Mouse (Mus musculus) inflammation-experienced regulatory T-cells, adult 6 months (primary cell): Measurements from ENCODE around the gene C1ql2. TPM values are rescaled to one million over a fixed set of nuclear protein-coding genes. Genes with fewer than 3 reads are reported as not detected.

Experiments
- ATAC-seq: one replicate; pipeline ENCODE4 v1.8.0; 2017
- polyA plus RNA-seq, 3 experiments: library from polyadenylated mRNA; unstranded; fragments of 100-300 nt; shearing (Covaris generic); gene quantifications; one replicate each; pipeline ENCODE4 v1.2.1; 2017

Gene C1ql2
- not detected for polyA plus RNA-seq

DNA sequence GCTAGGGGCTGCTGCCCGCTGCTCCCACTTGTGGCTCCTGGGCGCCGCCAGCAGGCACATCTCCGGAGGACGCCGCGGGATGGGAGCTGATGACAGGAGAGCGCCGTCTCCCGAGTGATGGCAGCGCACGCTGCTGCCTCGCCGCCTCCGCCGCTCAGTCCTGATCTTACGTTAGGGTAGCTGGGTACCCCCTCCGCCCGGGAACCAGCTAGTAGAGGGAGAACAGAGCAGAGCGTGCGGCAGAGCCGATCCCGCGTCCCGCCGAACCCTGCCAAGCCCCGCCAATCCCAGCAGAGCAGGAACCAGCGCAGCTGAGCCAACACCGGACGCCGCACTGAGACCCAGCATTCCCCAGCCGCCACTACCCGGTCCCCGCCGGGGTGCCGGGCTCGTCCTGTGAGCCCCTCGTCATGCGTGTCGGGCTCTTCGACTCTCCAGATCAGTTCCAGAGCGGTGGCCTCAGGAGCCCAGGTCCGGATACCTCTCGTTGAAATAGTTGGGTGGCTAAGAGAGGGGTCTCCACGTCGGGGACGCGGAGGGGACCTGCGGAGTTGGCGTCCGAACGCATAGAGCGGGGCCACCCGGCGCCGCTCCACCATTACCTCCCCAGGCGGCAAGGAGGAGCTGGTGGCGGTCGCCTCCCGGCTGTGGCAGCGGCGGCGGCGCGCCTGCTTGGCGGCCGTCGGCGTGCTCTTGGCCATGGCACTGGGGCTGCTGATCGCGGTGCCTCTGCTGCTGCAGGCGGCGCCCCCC, at the start of gene C1ql2:
C1ql2 (plus strand) TSS at position 164 of the 753 bp plus-strand sequence.
- no peak for ATAC-seq

GRCm38 (mm10) chr1:120291709-120292108, 48.7 kb upstream of the C1ql2 start:
- ATAC-seq, result no peak

DNA sequence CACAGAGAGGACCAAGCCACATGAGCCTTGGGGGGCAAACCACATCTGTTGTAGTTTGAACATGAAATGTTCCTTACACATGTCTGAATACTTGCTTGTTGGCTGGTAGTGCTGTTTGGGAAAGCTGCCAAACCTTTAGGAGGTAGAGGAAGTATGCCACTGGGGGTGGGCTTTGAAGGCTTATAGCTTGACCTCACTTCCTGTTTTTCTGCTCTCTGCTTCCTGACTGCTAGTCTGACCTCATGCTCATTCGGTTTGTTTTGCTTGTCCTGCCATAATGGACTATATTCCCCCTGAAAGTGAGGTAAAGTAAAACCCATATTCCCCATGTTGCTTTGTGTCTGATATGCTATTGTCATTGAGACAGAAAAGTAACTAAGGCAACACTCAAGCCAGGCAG, 46.6 kb upstream of the C1ql2 start:
- ATAC-seq, result no peak

- ATAC-seq, result no peak
Measured at GRCm38 (mm10) chr1:120296936-120297335, 43.4 kb upstream of the C1ql2 start.

GRCm38 (mm10) chr1:120305801-120306200, 34.6 kb upstream of the C1ql2 start:
- no peak for ATAC-seq

DNA sequence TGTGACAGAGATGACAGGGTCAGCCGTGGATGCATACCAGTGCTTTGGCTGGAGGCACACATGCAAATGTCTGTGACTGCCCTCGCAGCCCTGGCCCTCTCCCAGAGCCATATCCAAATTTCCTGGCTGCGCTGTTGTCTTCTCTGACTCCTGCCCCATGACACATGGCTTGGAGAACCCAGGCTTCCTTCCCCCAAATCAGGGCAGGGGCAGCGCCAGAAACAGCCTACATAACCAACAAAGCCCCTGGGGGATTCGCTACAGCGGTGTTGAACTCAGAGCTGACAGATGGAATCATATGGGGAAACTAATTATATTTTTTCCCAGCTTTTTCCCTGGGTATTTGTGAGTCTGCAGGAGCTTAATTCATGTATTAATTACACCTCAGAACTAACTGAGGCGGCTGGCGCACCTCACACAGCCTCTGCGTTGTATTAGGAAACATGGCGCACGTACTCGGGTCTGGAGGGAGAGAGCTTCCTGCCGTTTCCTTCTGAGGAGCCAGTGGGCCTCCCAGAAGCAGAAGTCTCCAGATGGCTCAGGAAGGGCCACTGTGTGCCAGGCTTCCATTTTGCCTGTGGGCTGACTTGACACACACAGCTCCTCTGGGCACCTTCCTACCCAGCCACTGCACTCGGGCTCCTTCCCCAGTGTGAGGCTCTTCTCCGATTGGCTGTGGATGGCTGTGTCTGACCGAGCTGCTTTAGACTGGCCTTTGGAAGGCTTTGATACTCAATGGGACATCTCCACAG, 18.9 kb upstream of the C1ql2 start:
- ATAC-seq, result no peak

DNA sequence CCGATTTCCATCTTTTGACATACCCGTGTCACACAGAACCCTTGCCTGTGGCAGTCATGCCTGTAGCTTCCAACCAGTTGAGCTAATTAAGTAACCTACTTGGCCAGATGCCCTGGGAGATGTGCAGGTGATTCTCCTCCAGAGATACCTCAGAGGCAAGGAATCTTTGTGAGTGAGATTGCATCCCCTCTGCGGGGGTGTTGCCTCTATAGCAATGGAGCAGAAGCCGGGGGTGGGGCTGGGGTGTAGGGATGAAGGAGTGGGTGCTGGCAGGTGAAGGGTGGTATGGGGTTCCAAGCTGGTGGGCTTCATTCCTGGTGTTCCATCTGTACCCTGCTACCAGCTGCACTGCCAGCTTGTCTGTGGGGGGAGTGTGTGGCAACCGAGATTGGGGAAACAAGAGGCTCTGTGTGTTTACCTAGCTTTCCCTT, 17.2 kb upstream of the C1ql2 start:
- ATAC-seq, result no peak

DNA sequence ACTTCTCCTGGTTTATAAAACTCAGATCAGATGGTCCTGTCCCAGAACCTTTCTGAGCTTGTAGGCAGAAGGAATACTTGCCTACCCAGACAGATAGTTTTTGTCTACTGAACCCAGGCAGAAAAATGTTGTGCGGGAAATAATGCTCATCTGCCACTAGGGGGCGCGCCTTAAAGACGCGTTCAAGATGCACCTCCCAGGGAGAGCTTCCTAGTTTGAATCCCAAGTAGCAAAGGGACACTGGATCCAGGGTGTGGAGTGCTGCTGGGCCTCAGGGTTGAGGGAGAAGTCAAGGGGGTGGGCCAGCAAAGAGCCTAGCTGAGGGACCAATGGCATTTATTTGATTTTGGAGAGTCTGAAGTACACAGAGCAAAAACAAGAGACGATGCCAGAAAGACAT, 12.7 kb upstream of the C1ql2 start:
- ATAC-seq, result no peak

DNA sequence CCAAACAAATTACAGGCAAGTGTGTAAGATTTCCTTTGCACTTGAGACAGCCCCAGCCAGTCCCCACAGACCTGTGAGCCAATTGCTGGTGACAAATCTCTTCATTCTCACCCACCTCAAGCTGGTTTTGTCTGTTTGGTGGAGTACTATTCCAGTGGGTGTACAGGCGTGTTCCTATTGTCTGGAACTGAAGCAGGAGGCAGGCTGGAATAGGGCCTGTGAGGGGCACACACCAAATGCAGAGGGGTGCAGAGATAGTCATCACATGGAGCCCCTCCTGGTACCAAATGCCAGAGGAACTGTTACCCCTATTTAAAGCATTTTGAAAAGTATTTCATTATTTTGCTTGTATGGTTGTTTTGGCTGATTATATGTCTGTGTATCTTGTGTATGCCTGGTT, 12.2 kb upstream of the C1ql2 start:
- no peak for ATAC-seq

DNA sequence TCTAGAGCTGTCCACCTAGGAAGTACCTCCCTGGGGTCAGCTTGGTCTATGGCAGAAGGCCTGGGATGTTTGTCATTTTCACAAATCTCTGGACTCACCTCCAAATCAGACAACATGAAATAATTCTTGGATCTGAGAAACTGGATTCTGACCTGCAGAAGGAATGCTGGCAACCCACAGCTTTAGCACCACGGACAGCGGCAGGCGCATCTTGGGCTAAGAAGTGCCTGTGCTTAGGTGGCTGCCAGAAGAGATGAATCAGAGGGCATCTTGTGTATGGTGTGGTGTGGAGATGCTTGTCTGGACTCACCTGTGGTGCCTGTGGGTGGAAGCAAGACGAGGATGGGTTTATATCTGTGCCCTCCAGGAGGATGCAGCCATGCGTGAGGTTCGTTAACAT, 8.5 kb upstream of the C1ql2 start:
- no peak for ATAC-seq

DNA sequence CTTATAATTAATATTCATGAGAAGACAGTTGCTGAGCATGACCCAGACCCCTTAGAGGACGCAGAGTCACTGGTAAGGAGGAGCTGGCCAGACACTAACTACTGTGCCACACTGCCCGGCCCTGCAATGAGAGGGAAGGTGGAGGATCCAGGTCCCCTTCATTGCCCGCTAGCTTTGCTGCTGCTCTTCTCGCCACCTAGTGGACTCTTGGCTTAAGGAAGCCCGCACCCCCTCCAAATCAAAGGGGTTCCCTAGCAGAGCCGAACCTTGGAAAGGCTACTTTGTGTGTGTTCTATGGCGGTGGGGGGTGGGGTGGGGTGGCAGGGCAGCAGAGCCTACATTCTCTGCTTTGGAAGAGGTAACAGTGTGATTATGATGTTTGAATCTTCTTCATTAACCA, 2.4 kb upstream of the C1ql2 start:
- ATAC-seq, result no peak

DNA sequence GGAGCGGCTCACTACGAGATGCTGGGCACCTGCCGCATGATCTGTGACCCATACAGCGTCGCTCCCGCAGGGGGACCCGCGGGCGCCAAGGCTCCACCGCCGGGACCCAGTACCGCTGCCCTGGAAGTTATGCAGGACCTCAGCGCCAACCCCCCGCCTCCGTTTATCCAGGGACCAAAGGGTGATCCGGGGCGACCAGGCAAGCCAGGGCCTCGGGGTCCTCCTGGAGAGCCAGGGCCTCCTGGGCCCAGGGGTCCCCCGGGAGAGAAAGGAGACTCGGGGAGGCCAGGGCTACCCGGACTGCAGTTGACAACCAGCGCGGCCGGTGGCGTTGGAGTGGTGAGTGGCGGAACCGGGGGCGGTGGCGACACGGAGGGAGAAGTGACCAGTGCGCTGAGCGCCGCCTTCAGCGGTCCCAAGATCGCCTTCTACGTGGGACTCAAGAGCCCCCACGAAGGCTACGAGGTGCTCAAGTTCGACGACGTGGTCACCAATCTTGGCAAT, 842 bp downstream of the C1ql2 start:
- ATAC-seq, result no peak

DNA sequence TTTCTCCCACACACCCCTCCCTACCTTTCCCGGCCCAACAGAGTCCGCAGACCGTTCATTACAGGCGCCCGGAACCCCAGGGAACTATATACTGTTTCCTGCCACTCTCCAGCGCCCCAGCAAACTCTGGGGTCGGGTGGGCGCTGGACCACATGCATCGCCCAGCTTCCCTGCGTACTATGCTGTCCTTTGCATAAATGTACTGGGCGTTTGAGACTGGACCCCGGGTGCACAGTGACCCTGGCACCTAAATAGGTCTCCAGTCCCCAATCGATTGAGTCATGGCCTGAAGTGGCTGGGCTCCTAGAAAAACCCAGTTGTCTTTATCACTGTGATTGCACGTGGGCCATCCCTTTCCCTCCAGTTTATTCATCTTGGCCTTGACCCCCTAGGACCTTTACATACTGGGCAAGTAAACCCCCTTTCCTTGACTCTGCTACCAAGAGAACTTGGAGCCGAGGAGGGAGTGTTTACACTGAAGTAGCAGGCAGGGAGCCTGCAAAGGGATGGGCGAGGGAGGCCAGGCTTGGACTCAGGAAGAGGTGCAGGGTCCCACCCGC, 1.5 kb downstream of the C1ql2 start:
- ATAC-seq, result no peak

DNA sequence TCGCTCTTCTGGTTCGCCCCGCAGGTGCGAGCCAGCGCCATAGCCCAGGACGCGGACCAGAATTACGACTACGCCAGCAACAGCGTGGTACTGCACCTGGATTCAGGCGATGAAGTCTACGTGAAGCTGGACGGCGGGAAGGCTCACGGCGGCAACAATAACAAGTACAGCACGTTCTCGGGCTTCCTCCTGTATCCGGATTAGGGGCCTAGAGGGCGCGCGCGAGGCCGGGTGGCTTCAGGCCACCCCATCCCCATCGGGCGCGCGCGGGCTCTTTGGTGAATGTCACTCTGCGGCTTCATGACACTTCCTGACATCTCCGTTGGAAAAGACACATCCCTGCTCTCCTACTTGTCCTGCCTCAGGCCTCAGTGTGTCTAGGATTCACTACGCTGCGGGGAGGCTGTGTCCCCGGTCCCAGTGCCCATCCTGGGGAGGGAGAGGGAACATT, 2.0 kb downstream of the C1ql2 start:
- no peak for ATAC-seq

DNA sequence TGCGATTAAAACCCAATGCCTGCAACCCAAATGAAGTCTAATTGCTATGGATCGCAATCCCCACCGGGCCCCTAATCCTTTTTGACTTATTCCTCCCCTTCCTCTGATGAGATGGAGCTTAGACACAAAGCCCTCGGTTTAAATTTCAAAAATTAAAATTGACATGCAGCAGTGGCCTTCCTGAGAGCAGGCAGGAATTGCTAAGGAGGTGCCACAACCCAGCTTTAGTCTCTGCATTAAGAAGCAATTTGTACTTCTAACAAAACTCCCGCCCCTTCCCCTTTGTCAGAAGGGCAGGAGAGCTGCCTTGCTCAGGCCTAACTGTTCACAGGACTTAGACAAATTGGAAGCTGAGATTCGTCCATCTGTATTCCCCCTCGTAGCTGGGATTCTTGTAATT, 4.6 kb downstream of the C1ql2 start:
- no peak for ATAC-seq

DNA sequence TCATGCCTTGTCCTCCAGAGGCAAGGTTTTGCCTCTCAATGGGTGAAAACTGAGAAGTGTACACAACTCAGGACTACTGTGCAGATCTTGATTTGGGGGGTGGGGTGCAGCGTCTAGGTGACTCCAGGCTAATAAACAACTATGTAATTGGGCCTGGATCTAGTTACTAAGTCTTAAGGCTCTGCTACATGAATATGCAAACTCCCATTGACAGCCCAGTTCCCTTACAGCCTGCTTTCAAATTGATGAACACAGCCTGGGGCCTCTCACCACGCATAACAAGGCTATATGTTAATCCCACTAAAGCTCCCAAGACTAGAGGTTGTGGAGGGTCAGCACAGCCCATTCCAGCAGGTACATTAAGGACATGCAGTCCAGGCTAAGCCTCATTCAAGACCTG, 14.0 kb downstream of the C1ql2 start:
- ATAC-seq, result no peak

- ATAC-seq, result no peak
Measured at GRCm38 (mm10) chr1:120357371-120358274, 17.2 kb downstream of the C1ql2 start.

GRCm38 (mm10) chr1:120363638-120364037, 23.3 kb downstream of the C1ql2 start:
- no peak for ATAC-seq

DNA sequence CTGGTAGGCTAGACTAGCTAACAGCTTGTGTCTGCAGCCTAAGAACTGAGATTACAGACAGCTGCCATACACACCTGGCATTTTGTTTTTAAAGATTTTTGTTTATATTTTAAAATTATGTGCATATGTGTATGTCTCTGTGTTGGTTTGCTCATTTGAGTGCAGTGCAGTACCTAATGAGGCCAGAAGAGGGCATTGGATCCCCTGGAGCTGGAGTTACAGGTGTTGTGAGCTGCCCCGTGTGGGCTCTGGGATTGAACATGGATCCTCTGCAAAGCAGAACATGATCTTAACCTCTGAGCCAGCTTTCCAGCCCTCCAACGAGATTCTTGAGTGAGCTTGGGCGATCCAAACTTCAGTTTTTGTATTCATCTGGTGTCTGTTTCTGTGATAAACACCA, 27.8 kb downstream of the C1ql2 start:
- no peak for ATAC-seq

DNA sequence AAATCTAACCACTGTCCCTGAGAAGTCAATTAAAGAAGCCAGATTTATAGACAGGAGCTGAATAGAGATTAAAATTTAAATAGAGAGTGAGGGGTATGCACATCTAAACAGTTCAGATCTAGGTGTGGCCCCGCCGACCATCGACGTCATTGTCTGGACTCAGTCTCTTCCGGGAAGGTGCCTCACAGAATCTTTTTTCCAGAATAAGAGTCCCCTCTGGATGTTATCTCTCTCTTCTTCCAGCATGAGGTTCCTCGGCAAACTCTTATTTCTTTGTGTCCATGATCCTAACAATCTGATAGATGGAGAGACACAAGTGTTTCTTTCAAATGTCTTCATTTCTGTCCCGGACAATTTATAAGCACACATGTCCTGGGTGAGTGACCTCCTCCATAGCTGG, 33.7 kb downstream of the C1ql2 start:
- no peak for ATAC-seq

DNA sequence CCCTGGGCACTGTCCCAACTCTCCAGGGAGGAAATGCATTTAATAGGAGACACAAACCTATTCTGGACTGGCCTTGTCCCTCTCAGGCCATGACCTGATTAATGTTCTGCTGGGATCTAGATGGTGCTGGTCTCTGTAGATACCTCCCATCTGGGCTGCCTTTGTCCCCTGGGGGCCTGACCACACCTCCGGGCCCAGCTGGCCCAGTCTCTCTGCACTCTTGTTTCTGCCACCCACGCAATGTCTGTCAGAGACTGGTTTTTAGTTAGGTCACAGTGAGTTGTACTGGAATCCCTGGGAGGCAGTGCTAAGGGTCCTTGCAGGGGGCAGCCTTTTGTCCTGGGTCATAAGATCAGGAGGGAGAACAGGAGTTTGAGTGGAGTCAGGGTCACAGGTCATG, 34.5 kb downstream of the C1ql2 start:
- ATAC-seq, result no peak

DNA sequence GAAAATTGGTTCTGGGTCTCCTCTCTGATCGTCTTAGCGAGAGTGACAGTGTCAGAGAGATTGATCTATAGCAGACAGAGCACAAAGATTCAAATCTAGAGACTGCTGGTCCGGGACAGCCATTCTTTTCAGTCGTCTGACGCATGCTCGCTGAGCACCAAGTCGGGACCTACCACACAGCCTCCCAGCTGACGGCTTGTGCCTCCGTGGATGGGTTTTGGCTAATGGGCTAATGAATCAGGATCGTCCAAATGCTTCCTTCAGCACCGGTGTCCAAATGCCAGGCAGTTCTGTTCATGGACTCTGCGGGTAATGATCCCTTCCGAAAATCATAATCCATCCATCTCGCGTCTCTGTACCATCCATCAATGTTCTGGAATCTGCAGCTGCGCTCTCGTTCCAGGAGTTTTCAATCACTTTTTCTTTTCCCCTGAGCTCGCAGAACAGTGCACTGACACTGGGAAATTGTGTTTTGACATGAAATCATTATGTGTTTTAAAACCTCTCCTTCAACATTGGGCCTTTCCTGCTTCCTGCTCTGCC, 44.7 kb downstream of the C1ql2 start:
- no peak for ATAC-seq
